Mouse (Mus musculus) liver, embryonic 15.5 days (tissue): ENCODE results near the gene Ttll6. TPM values are rescaled to one million over a fixed set of nuclear protein-coding genes. Genes with fewer than 3 reads are reported as not detected.
"Not testable (repeated sequence)": the region's sequence is repeated elsewhere in the genome, so short reads cannot be mapped to it uniquely, and the experiment has no call there.

Source experiments
- ATAC-seq: fragments of 200-750 bp; cut with Nextera tagmentation; 2 replicates; pipeline ENCODE4 v1.8.0; 2017; ENCODE audit warnings: moderate number of reproducible peaks, mild to moderate bottlenecking, moderate library complexity; ENCODE audit not compliant: insufficient read depth
- H3K27ac ChIP-seq: fragments of 300-500 bp; sonication (generic); replicated peaks from 2 replicates; pipeline ENCODE4 v1.5.1; 2015; ENCODE audit warnings: mild to moderate bottlenecking, inconsistent platforms
- H3K27me3 ChIP-seq: fragments of 300-500 bp; sonication (generic); 2 replicates; pipeline ENCODE4 v1.6.1; 2015; ENCODE audit warnings: mild to moderate bottlenecking, inconsistent platforms
- H3K36me3 ChIP-seq: fragments of 300-500 bp; sonication (generic); replicated peaks from 2 replicates; pipeline ENCODE4 v1.6.1; 2015; ENCODE audit warnings: moderate library complexity, mild to moderate bottlenecking, inconsistent platforms
- H3K4me1 ChIP-seq: fragments of 300-500 bp; sonication (generic); replicated peaks from 2 replicates; pipeline ENCODE4 v1.6.1; 2015; ENCODE audit warnings: inconsistent platforms
- H3K4me2 ChIP-seq: fragments of 300-500 bp; sonication (generic); 2 replicates; pipeline ENCODE4 v1.6.1; 2015; ENCODE audit warnings: moderate library complexity, mild to moderate bottlenecking, inconsistent platforms
- H3K4me3 ChIP-seq: fragments of 300-500 bp; sonication (generic); replicated peaks from 2 replicates; pipeline ENCODE4 v1.5.1; 2015; ENCODE audit warnings: mild to moderate bottlenecking, inconsistent platforms
- H3K9ac ChIP-seq: fragments of 300-500 bp; sonication (generic); 2 replicates; pipeline ENCODE4 v1.6.1; 2015; ENCODE audit warnings: moderate library complexity, mild to moderate bottlenecking, inconsistent platforms
- H3K9me3 ChIP-seq: fragments of 300-500 bp; sonication (generic); replicated peaks from 2 replicates; pipeline ENCODE4 v1.6.1; 2016; ENCODE audit warnings: inconsistent platforms
- WGBS: fragments of 180-500 bp; shearing (Covaris S2); methylation state at CpG from one replicate; pipeline ENCODE4 v1.1.7; 2015; ENCODE audit warnings: mixed read lengths; ENCODE audit not compliant: insufficient replicate concordance; 5-methylcytosine and 5-hydroxymethylcytosine counted together
- polyA plus RNA-seq: library from polyadenylated mRNA; unstranded; fragments of >200 nt; fragmentation: Nextera tagmentation; extraction: Ambion mirVana; gene quantifications from 2 replicates; pipeline ENCODE4 v1.2.1, GENCODE M21; 2015

Ttll6 gene
- polyA plus RNA-seq, result not detected in 2 replicates

DNA sequence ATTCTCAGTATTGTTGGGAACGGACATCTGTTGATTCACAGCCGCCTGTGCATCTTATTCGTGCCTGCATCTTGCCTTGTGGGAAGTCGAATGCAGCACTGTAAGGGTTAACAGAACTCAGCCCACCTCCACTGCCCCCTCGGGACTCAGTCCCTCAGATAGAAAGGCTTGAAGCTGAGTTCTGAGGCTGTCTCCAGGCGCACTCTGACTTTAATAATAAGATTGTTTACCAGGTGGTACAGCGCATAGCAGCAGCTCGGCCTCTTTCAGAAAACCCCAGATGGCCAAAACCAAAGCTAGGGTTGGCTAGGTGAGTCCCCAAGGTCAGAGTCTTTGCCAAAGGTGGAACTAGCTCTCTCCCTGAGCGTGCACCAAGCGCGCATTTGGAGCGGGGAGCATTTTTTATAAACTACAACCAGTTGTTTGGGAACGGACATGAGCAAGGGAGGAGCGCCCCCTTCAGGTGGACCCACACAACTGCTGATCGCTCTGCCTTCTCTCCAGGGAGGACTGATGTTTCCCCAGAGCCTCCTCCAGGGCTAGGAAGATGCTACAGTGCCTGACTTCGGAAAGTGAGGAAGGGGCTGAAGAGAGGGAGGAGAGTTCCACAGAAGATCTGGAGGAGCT, at the start of gene Ttll6:
Gene Ttll6, plus strand, starts transcription at position 548 of the 627 bp plus-strand sequence.
- no peak within 1 kb of the TSS for H3K27ac ChIP-seq
- H3K4me2 ChIP-seq, result no peak within 1 kb of the TSS; the same call in 1 of the 2 replicates
- H3K27me3 ChIP-seq, result peaks cover 18% of the 10 kb centered on the region
- H3K36me3 ChIP-seq, result no peaks in the 10 kb centered on the region
- no peaks in the 10 kb centered on the region for H3K9me3 ChIP-seq
- H3K4me1 ChIP-seq, result 0 out of 2 replicates have a peak, but pooled peaks cover 2% of the 10 kb centered on the region
- WGBS, result 23% methylated on average over 16 of the region's 16 CpGs
- no peak for ATAC-seq
- no peak within 1 kb of the TSS for H3K4me3 ChIP-seq
- H3K9ac ChIP-seq, result no peak within 1 kb of the TSS

DNA sequence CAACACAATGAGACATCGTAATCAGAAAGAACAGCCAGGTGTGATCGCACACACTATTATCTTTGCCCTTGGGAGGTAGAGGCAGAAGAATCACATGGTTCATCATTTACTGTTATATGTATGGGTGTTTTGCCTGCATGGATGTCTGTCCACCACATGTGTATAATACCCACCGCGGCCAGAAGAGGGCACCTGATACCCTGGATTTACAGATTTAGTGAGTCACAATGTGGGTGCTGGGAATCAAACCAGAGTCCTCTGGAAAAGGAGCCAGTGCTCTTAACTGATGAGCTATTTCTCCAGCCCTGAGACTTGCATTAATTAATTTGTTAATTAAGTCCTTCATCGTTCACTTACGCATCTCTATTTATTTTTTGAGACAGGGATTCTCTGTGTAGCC, 45.6 kb upstream of the Ttll6 start:
- H3K4me2 ChIP-seq, result no peak overlapping the region
- no peaks in the 10 kb centered on the region for H3K4me1 ChIP-seq
- H3K9ac ChIP-seq, result no peak overlapping the region
- no peaks in the 10 kb centered on the region for H3K36me3 ChIP-seq
- H3K27ac ChIP-seq, result no peak overlapping the region
- ATAC-seq, result no peak
- 80% methylated on average over 6 of the region's 6 CpGs for WGBS
- H3K27me3 ChIP-seq, result peaks cover 7% of the 10 kb centered on the region; the same call in 1 of the 2 replicates
- H3K4me3 ChIP-seq, result no peak overlapping the region
- no peaks in the 10 kb centered on the region for H3K9me3 ChIP-seq

DNA sequence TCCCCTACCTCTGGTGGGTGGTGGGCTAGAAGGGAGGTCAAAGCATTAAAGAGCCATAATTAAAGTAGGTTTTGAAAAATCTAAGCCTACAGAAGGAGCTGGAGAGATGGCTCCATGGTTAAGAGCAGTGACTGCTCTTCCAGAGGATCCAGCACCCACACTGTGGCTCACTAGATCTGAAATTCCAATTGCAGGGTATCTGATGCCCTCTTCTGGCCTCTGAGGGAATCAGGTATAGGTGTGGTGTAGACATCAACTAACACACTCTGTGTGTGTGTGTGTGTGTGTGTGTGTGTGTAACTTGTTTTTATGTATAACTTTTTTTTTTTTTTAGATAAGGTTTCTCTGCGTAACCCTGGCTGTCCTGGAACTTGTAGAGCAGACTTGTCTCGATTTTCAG, 42.5 kb upstream of the Ttll6 start:
- H3K27me3 ChIP-seq, result peaks cover 6% of the 10 kb centered on the region; the same call in 1 of the 2 replicates
- no peak for ATAC-seq
- WGBS, result 43% methylated on average over 2 of the region's 2 CpGs
- no peak overlapping the region for H3K27ac ChIP-seq
- no peaks in the 10 kb centered on the region for H3K4me1 ChIP-seq
- no peak overlapping the region for H3K9ac ChIP-seq
- no peak overlapping the region for H3K4me2 ChIP-seq
- H3K4me3 ChIP-seq, result no peak overlapping the region
- no peaks in the 10 kb centered on the region for H3K36me3 ChIP-seq
- no peaks in the 10 kb centered on the region for H3K9me3 ChIP-seq

DNA sequence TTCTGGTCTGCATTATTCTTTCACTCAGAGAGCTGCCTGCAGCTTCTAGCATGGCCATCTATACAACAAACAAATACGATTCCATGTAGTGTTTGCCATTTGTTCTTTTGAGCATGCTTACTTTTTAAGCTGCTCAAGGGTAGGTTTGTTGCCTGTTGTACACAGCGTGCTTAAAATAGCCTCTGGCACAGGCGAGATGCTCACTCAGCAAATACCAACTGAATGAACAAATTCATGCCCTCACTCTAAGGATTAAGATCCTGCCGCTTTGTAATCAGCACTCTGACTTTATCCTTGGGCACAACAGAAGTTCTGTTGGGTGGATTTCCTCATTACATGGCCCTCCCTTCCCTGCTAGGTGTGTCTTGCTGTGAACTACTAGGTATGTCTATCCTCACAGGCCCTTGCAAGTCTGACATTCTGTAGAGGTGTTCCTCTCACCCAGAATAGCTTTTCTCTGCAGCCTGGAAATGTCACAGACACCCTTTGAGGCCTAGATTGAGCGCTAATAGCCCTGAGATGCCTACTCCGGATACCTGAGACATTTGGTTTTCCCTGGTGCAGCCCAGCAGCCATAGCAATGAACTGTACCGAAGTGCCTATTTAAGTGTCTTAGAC, 40.8 kb upstream of the Ttll6 start:
- ATAC-seq, result no peak
- Histone ChIP-seq H3K4me1 (no peaks in the 10 kb centered on the region), H3K4me3 (no peak overlapping the region), H3K36me3 (no peaks in the 10 kb centered on the region), H3K27me3 (peaks cover 6% of the 10 kb centered on the region; the same call in 1 of the 2 replicates), H3K4me2 (no peak overlapping the region), H3K27ac (no peak overlapping the region), H3K9me3 (no peaks in the 10 kb centered on the region), H3K9ac (no peak overlapping the region)
- WGBS, result 36% methylated on average over 7 of the region's 7 CpGs

DNA sequence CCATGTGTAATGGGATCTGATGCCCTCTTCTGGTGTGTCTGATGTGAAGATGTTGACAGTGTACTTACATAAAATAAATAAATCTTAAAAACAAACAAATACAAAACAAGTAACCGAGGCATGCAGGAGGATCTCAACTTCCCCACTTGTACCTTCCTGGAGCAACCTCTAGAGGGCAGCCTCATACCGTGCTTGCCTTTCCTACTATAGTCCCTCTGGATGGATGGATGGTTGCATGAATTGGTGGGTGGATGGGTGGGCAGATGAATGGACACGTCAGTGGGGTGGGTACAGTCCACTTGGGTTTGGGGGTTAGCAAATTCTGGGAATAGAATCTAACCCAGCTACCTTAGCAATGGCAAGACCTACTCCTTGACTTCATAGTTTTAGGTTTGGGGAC, 40.2 kb upstream of the Ttll6 start:
- Histone ChIP-seq H3K9ac (no peak overlapping the region), H3K36me3 (no peaks in the 10 kb centered on the region), H3K27ac (no peak overlapping the region), H3K27me3 (peaks cover 6% of the 10 kb centered on the region; the same call in 1 of the 2 replicates), H3K9me3 (no peaks in the 10 kb centered on the region), H3K4me2 (no peak overlapping the region), H3K4me3 (no peak overlapping the region), H3K4me1 (no peaks in the 10 kb centered on the region)
- 6% methylated on average over 3 of the region's 3 CpGs for WGBS
- no peak for ATAC-seq

DNA sequence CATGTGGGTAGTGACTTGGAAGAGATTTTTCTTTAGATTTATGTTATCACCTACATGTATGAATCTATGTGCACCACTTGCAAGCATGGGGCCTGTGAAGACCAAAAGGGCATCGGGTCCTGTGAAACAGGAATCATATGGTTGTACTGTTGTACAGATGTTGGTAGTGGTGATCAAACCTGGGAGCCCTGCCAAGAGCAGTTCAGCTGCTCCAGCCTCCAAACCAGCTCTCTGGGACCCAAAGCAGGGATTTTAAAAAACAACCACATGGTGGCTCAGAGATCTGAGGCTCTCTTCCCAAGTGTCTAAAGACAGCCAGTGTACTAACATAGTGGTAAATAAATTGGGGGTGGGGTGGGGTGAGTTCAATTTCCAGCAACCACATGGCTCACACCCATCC, 25.2 kb upstream of the Ttll6 start:
- H3K36me3 ChIP-seq, result no peaks in the 10 kb centered on the region
- H3K4me1 ChIP-seq, result no peaks in the 10 kb centered on the region
- H3K4me3 ChIP-seq, result no peak overlapping the region
- no peak overlapping the region for H3K27ac ChIP-seq
- no peak overlapping the region for H3K4me2 ChIP-seq
- no peak overlapping the region for H3K9ac ChIP-seq
- H3K27me3 ChIP-seq, result peaks cover 8% of the 10 kb centered on the region
- WGBS, result 57% methylated on average over 1 of the region's 1 CpGs
- H3K9me3 ChIP-seq, result no peaks in the 10 kb centered on the region
- no peak for ATAC-seq

DNA sequence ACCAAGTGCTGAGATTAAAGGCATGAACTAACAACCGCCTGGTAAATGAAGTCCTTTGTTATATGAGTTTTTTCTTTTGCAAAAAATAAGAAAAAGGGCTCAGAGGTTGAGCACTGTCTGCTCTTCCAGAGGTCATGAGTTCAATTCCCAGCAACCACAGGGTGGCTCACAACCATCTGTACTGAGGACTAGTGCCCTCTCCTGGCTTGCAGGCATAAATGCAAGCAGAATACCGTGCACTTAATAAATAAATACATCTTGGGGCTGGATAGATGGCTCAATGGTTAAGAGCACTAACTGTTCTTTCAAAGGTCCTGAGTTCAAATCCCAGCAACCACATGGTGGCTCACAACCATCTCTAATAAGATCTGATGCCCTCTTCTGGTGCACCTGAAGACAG, 22.6 kb upstream of the Ttll6 start:
- ATAC-seq, H3K27ac ChIP-seq, H3K4me3 ChIP-seq, H3K4me2 ChIP-seq, H3K4me1 ChIP-seq, H3K9me3 ChIP-seq, H3K9ac ChIP-seq, H3K36me3 ChIP-seq: not testable (repeated sequence)
- WGBS, result 39% methylated on average over 2 of the region's 2 CpGs
- H3K27me3 ChIP-seq, result peaks cover 16% of the 10 kb centered on the region

DNA sequence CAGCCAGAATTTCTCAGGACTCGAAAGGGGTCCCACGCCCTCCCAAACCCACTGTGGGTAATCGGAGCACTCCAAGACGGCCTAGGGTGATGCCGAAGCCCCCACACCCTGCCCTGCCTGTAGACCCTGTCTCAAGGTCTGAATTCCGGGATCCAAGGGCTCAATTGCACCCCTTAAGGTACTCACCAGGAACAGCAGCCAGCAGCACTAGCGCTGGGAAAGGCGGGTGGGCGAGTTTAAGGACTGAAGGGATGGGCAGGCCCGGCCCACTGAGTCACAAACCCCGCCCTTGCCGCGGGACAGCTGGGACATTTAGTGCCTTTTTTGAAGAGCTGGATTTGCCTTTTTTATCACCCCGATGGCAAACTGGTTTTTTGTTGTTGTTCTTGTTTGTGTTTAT, 21.8 kb upstream of the Ttll6 start, which contains the start of gene Calcoco2:
Gene Calcoco2, minus strand, starts transcription at position 214 of the 400 bp plus-strand sequence.
- no peaks in the 10 kb centered on the region for H3K4me1 ChIP-seq
- H3K4me2 ChIP-seq, result no peak within 1 kb of the TSS
- peaks cover 16% of the 10 kb centered on the region for H3K27me3 ChIP-seq
- no peak within 1 kb of the TSS for H3K27ac ChIP-seq
- no peak within 1 kb of the TSS for H3K4me3 ChIP-seq
- no peaks in the 10 kb centered on the region for H3K36me3 ChIP-seq
- WGBS, result 41% methylated on average over 14 of the region's 14 CpGs
- no peaks in the 10 kb centered on the region for H3K9me3 ChIP-seq
- no peak within 1 kb of the TSS for H3K9ac ChIP-seq
- no peak for ATAC-seq

DNA sequence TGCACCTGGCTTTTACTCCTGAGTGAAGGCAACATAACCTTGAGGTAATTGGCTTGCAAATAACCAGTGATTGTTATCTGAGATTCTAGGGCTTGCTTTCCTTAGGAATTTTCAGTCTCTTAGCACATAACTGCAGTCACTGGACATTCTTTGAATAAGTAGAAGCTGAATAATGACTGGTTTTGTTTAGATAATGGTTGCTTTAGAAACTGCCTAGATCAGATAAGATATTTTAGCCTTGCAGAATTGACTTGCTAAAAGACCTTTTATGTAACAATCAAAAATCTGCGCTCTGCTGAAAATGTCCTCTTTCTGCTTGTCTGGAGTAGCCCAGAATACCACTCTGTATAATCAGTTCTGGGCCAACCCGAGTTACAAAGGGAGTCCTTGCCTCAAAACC, 19.5 kb upstream of the Ttll6 start:
- WGBS, result 49% methylated on average over 2 of the region's 2 CpGs
- Histone ChIP-seq H3K9me3 (no peaks in the 10 kb centered on the region), H3K4me2 (no peak overlapping the region), H3K4me3 (no peak overlapping the region), H3K36me3 (no peaks in the 10 kb centered on the region), H3K4me1 (no peaks in the 10 kb centered on the region), H3K9ac (no peak overlapping the region), H3K27me3 (peaks cover 16% of the 10 kb centered on the region), H3K27ac (no peak overlapping the region)
- no peak for ATAC-seq

DNA sequence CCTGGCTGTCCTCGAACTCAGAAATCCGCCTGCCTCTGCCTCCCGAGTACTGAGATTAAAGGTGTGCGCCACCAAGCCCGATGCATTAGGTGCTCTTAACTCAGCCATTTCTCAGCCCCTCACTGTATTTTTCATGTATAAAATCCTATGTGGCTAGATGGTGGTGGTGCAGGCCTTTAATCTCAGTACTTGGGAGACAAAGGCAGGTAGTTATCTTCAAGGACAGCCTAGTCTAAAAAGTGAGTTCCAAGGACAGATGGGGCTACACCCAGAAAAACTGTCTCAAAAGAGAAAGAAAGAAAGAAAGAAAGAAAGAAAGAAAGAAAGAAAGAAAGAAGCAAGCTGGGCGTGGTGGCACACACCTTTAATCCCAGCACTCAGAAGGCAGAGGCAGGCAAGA, 18.2 kb upstream of the Ttll6 start:
- Histone ChIP-seq H3K4me1 (no peaks in the 10 kb centered on the region), H3K27ac (no peak overlapping the region), H3K9ac (no peak overlapping the region), H3K36me3 (no peaks in the 10 kb centered on the region), H3K4me2 (no peak overlapping the region), H3K4me3 (no peak overlapping the region), H3K9me3 (no peaks in the 10 kb centered on the region), H3K27me3 (peaks cover 19% of the 10 kb centered on the region)
- WGBS, result 65% methylated on average over 6 of the region's 6 CpGs
- ATAC-seq, result no peak

DNA sequence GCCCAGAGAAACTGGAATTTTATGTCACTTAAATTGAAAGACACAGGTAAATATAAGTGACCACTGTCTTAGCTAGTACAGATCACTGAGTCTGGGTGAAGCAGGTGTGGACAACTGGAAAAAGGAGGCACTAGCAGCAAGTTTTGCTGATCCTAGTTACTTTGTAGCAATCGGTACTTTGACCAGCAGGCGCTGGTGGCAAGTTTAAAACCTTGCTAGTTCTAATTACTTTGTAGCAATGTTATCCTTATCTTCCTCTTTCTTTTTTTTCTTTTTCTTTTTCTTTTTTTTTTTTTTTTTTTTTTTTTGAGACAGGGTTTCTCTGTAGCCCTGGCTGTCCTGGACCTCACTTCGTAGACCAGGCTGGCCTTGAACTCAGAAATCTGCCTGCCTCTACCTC, 17.5 kb upstream of the Ttll6 start:
- ATAC-seq, result no peak
- Histone ChIP-seq H3K9me3 (no peaks in the 10 kb centered on the region), H3K36me3 (no peaks in the 10 kb centered on the region), H3K4me2 (no peak overlapping the region), H3K27ac (no peak overlapping the region), H3K27me3 (peaks cover 25% of the 10 kb centered on the region), H3K4me3 (no peak overlapping the region), H3K4me1 (no peaks in the 10 kb centered on the region), H3K9ac (no peak overlapping the region)
- 64% methylated on average over 3 of the region's 3 CpGs for WGBS
